Mouse (Mus musculus): ENCODE data around the gene Ofcc1.

Ofcc1 gene

GRCm38 (mm10) chr13:40243821-40244220, 117.4 kb downstream of the Ofcc1 start:
- no peak for DNase-seq (ENCODE audit: low read depth, low spot score)

GRCm38 (mm10) chr13:40236356-40236755, 124.9 kb downstream of the Ofcc1 start:
- DNase-seq (ENCODE audit: low read depth, low spot score) = no peak

GRCm38 (mm10) chr13:40208314-40208713, 152.9 kb downstream of the Ofcc1 start:
- DNase-seq (ENCODE audit: low read depth, low spot score) = no peak

GRCm38 (mm10) chr13:40181786-40182185, 179.5 kb downstream of the Ofcc1 start:
- DNase-seq (ENCODE audit: low read depth, low spot score) = no peak

- DNase-seq (ENCODE audit: low read depth, low spot score) = no peak
Observed at GRCm38 (mm10) chr13:40171775-40172174, 189.5 kb downstream of the Ofcc1 start.

GRCm38 (mm10) chr13:40167871-40168270, 193.4 kb downstream of the Ofcc1 start:
- DNase-seq (ENCODE audit: low read depth, low spot score) = no peak

- DNase-seq (ENCODE audit: low read depth, low spot score) = no peak
Observed at GRCm38 (mm10) chr13:40155466-40155865, 205.8 kb downstream of the Ofcc1 start.

GRCm38 (mm10) chr13:40139906-40140305, 221.3 kb downstream of the Ofcc1 start:
- DNase-seq (ENCODE audit: low read depth, low spot score) = no peak

GRCm38 (mm10) chr13:40136096-40136495, 225.2 kb downstream of the Ofcc1 start:
- DNase-seq (ENCODE audit: low read depth, low spot score) = no peak

GRCm38 (mm10) chr13:40135670-40136069, 225.6 kb downstream of the Ofcc1 start:
- no peak for DNase-seq (ENCODE audit: low read depth, low spot score)

- no peak for DNase-seq (ENCODE audit: low read depth, low spot score)
Observed at GRCm38 (mm10) chr13:40123868-40124267, 237.4 kb downstream of the Ofcc1 start.

- DNase-seq (ENCODE audit: low read depth, low spot score) = no peak
Observed at GRCm38 (mm10) chr13:40112336-40112735, 248.9 kb downstream of the Ofcc1 start.

GRCm38 (mm10) chr13:40076236-40076635, 285.0 kb downstream of the Ofcc1 start:
- DNase-seq (ENCODE audit: low read depth, low spot score) = no peak

- no peak for DNase-seq (ENCODE audit: low read depth, low spot score)
Observed at GRCm38 (mm10) chr13:40074850-40075416, 286.3 kb downstream of the Ofcc1 start.

GRCm38 (mm10) chr13:40070004-40070403, 291.2 kb downstream of the Ofcc1 start:
- no peak for DNase-seq (ENCODE audit: low read depth, low spot score)

GRCm38 (mm10) chr13:40061281-40061680, 300.0 kb downstream of the Ofcc1 start:
- DNase-seq (ENCODE audit: low read depth, low spot score) = no peak

GRCm38 (mm10) chr13:40037881-40038280, 323.4 kb downstream of the Ofcc1 start:
- DNase-seq (ENCODE audit: low read depth, low spot score) = no peak

- no peak for DNase-seq (ENCODE audit: low read depth, low spot score)
Observed at GRCm38 (mm10) chr13:40036981-40037765, 324.1 kb downstream of the Ofcc1 start.

- DNase-seq (ENCODE audit: low read depth, low spot score) = no peak
Observed at GRCm38 (mm10) chr13:40029426-40029825, 331.8 kb downstream of the Ofcc1 start.

GRCm38 (mm10) chr13:40028827-40029226, 332.4 kb downstream of the Ofcc1 start:
- DNase-seq (ENCODE audit: low read depth, low spot score) = no peak

GRCm38 (mm10) chr13:40025816-40026215, 335.4 kb downstream of the Ofcc1 start:
- DNase-seq (ENCODE audit: low read depth, low spot score) = no peak

GRCm38 (mm10) chr13:40023201-40023777, 338.0 kb downstream of the Ofcc1 start:
- DNase-seq (ENCODE audit: low read depth, low spot score) = no peak

GRCm38 (mm10) chr13:40022609-40023008, 338.6 kb downstream of the Ofcc1 start:
- no peak for DNase-seq (ENCODE audit: low read depth, low spot score)
